Mouse (Mus musculus): Measurements from ENCODE around the gene Marcks.

Marcks gene

GRCm38 (mm10) chr10:37138778-37139442 lies at the start of gene Marcks:
Gene Marcks (minus strand): TSS chr10:37138920.
- DNase-seq (ENCODE audit: low spot score in 2 of 2): peak; percentile 95

DNA sequence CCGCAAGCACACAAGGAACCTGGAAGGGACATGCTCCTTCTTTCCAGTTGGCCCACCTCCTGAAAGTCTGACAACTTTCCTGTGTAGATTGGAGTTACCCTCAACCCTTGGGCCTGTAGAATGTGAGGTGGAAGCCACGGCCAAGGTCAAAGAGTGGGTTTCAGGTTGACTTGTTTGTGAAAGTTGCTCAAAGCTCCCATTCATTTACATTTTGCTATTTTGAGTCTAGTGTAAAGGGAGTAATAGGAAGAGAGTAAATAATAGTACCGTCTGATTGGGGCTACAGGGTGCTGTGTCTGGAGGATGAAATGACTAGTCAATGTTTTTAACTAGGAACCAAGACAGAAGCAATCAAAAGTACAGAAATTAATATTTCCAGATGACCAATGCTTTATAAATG lies 38.4 kb upstream of the Marcks start:
- DNase-seq (ENCODE audit: low spot score in 2 of 2): no peak

DNA sequence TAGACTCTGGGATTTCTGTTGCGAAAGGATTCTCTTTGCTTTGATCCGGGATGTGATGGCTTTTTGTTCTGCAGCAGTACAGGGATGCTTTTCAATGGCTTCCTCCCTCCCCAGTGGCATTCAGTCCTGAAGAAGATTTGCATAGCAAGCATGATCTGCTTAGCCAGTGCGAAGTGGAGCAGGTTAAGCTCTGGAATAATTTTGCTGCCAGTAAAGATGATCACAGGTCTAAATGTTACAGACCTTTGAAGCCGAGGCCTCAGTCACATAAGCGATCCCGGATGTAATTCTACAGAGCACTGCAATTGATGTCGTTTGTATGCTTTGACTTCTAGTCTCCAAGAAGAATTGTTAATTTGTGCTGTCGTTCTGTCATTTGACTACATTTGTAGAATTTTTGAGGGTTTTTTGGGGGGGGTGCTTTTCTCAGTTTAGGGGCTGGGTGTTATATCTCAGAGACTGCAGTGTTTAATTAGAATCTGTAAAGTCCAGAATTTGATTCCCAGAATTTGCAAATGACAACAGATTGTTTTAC lies 33.8 kb upstream of the Marcks start:
- no peak for DNase-seq (ENCODE audit: low spot score in 2 of 2)

DNA sequence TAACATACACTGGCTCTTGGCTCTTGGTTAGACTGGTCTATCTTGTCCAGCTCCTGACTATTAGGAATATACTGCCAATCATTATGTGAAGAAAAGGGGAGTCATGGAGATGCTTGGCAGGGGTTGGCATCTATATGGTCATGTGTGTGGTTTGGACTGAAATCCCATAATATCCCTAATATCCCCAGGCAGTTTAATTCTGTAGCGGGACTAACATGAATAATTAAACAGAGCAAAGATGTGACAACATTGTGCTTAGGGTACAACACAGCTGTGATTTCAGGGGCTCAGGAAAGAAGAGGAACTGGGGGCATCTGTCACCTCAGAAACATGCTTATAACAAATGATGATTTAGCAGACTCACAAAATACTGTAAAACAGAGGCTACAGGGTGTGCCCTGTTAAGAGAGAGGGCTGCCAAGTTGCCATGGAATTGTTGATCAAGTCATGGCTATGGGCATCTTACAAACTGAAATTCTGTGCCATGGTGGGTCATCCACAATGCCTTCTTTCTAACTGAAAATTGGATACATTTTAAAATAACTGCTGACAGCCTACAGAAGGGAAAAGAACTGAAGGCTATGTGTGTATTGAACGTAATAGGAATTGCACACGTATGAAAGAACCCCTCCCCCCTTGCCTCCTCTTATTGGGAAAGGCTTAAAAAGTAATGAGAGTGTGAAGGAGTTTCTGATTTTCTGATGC lies 33.1 kb upstream of the Marcks start:
- no peak for DNase-seq (ENCODE audit: low spot score in 2 of 2)

- no peak for DNase-seq (ENCODE audit: low spot score in 2 of 2)
Observed at GRCm38 (mm10) chr10:37170878-37171277, 32.2 kb upstream of the Marcks start.

DNA sequence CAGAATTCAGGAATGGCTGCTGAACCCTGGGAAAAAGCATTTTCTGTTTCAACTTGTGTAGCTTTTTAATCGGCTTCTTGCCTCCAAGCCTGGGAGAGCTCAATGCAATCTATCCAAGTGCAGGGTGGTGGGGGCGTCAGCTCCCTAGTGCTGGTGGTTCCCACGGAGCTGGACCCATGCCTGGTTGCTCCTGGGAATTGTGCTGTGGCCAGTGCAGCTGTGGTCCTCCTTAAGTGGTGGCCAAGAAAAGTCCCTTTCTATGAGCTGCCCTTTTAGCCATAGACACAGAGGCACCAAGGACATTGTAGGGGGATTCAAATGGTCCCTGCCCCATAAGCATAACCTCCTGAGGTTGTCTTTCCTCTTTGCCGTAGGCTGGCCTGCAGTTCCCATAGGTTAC lies 31.7 kb upstream of the Marcks start:
- peak; percentile 64 to 69 for DNase-seq (ENCODE audit: low spot score in 2 of 2)

DNA sequence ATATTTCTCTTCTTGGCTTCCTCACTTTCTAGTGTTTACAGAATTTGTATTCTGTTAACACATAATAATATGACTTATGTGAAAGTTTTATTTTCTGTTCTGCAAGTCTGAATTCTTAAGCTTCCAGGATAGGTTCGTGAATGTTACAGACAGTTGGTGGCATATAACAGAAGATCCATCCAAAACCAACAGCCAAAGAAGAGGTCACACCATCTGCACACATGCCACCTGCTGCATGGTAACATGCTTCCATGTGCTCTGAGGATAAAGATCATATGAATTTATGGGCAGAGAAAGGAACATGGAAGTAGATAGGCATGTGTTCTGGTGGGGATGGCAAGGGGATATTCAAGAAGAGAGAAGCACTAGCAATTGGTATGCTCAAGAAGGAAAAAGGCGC lies 28.8 kb upstream of the Marcks start:
- DNase-seq (ENCODE audit: low spot score in 2 of 2): no peak

DNA sequence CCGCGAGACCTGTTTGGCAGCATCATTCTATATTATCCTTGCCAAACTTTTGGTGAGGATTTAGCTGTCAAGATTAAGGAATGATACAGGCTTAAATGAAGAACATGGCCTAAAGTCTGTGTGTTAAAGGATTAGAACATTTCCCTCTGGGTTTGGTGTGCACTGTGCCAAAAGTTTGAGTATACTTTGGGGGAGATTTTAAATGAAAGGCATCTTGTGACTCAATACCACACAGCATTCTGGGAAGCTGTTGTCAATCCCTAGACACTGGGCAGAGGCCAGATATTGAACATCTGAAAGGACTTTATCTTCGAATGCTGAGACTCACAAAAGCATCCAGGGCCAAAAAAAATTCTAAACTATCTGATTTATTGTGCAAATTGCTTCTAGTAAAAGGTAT lies 21.0 kb upstream of the Marcks start:
- DNase-seq (ENCODE audit: low spot score in 2 of 2): no peak

DNA sequence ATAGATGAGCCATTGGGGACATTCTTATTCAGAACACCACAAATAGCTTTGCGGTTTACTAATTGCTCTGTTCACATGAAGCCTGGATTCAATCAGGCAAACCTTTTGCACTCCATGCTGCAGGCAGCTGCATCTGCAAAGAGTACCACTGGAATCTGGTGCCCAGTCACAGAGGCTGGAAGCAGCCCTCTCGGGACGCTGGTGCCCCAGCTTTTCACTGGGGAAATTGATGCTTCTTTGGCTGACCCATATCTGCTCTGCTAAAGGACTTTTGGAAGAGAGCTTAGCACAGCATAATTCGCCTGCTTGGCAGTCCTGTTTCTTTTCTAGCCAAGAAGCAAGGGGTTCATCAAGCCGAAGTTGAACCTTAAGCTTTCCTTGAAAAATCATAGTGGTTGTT lies 18.4 kb upstream of the Marcks start:
- DNase-seq (ENCODE audit: low spot score in 2 of 2): peak; percentile 41 to 47

GRCm38 (mm10) chr10:37155131-37155530 lies 16.4 kb upstream of the Marcks start:
- no peak for DNase-seq (ENCODE audit: low spot score in 2 of 2)

DNA sequence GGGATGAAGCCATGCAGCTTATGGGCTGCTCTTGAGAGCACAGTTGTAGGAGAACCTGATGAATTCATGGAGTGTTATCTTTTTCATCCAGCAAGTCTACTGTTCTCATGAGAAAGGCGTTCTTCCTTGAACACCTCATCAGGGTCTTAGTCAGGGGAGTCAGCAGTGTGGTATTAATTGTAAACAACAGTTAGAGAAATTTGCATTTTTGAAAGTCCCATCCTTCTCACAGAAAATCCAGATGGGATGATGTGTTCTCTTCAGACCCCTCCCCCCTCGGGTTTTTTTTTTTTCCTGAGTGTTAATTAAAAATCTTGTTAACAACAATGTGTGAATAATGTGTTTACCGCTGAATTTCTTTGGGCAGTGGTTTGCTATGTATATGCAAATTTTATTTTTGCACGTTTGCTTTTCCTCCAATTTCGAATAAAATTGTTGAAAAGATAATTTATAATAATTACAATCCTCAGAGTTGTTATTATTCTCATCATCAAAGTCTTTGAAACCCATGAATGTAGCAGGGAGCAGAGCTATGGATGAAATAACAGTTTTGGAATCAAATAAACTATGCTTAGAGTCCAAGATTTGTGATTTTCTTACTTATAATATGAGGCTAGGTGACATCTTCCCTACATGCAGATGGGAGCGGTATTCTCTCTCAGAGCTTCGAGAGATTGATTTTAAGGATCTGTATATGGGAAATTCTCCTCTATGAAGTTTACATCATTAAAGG lies 13.0 kb upstream of the Marcks start:
- no peak for DNase-seq (ENCODE audit: low spot score in 2 of 2)

- no peak for DNase-seq (ENCODE audit: low spot score in 2 of 2)
Observed at GRCm38 (mm10) chr10:37148016-37148415, 9.3 kb upstream of the Marcks start.

- no peak for DNase-seq (ENCODE audit: low spot score in 2 of 2)
Observed at GRCm38 (mm10) chr10:37145456-37145855, 6.7 kb upstream of the Marcks start.

DNA sequence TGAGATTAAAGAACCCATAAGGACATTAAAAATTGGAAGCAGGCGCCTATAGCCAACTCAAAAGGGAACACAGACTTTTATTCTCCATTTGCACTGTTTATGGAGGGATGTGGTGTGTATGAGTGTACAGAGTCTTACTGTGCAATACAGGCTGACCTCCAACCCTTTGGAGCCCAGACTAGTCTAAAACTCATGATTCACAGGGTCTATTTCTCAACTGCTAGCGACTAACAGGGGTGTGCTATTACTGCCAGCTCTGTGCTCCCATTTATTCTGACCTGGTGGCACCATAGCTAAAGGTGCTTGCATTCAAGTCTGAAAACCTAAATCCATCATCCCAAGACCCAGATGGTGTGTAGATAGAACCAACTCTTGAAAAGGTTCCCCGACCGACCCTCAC lies 2.9 kb upstream of the Marcks start:
- DNase-seq (ENCODE audit: low spot score in 2 of 2): peak in 1 of 2 experiments; percentile 42

- peak; percentile 95 to 97 for DNase-seq (ENCODE audit: low spot score in 2 of 2)
Observed at GRCm38 (mm10) chr10:37140736-37141451, 2.2 kb upstream of the Marcks start.

DNA sequence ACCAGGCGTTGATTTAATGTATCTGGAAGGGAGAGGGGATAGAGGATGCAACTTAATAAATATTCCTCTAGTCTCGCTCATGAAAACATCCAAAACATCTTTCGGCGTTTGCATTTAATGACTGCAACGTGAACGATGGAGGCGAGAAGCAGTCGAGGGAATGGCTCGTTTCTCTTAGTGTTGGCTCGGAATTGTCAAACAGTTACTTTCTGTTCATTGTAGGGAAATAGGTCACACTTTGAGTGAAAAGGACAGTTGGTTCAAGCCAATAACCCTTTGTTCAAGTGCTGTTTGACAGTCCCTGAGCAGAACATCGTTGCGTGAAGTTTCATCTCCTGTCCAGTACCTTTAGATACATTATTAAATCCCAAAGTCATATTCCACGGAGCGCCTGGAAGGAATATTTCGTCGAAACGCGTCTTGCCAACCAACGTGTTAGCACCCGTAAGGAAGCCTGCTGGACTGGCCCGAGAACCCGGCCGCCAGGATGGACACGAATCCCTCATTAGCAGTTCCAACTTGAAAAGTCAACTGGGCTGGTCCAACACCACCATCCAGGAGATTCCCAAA lies 1.5 kb upstream of the Marcks start:
- DNase-seq (ENCODE audit: low spot score in 2 of 2): peak in 1 of 2 experiments; percentile 25

DNA sequence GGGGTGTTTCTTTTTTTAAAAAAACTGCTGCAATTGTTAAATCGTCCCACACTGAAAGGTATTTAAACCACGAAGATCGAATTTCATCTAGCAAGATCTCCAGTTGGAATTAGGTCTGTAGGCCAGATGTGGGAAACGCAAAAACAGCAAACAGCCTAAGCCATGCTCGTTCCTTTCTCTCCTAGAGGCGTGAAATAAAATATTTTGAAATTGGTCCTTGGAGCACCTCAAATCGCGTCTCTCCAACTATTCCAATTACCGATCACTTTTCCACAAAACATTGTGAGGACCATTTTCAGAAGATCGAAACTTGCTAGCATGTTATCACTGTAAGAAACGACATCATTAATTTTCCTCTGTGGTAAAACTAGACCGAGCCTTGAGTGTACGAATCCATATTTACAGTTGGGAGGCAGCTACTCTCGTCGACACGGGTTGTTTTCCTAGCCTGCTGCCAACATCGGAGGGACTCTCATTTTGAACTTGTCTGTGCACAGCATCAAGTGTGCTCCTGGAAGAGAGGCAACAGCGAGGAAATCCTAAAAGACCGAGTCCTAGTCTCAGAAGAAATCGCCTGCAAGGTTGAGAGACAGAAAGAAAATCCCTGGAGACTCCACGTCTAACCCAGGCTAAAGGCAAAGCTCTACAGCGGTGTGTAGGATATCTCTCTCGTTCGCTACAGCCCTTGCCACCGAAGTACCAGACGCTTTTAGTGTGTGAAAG lies 884 bp upstream of the Marcks start:
- DNase-seq (ENCODE audit: low spot score in 2 of 2): peak; percentile 46 to 55

GRCm38 (mm10) chr10:37138311-37138731 lies 399 bp downstream of the Marcks start:
- peak; percentile 54 to 63 for DNase-seq (ENCODE audit: low spot score in 2 of 2)

DNA sequence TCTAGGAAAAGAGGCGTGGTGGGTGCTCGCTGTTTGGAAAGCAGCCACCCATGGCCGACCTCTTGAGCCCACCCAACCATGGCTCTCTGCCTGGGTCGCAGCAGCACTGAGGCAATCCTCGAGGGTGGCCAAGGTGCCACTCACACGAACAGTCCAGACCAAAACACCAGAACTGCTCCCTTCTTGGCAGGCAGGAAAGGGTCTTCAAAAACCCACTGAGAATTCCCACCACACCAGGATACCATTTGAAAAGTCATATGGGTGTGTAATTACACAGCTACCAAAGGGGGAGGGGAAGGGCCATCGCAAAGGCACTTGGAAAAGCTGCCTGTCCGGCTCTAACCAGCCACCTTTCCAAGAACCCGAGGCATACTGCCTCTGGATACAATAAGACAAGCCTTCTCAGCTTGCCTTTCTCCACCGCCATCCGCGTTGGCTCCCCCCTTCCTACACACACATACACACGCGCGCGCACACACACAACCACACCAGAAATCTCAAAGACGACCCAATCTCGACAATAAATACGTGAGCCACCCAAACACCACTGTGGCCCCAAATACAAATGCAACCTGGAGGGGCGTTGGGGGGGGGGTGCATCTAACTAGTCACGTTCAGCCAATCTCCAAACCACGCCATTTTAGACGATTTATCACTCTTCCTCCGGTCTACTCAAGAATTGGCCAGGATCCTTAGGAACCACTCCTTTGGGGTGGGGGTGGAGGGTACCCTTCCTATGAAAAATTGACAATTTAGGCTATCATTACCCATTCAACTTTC lies 999 bp downstream of the Marcks start:
- DNase-seq (ENCODE audit: low spot score in 2 of 2): peak; percentile 80 to 84

GRCm38 (mm10) chr10:37136981-37137518 lies 1.7 kb downstream of the Marcks start:
- peak; percentile 90 to 93 for DNase-seq (ENCODE audit: low spot score in 2 of 2)

Data from right cerebral cortex, postnatal 10 days (tissue).